Mouse (Mus musculus) T-cell, adult 2 months (primary cell): ENCODE measurements around the gene Chadl.
"Not testable (repeated sequence)": the region's sequence is repeated elsewhere in the genome, so short reads cannot be mapped to it uniquely, and the experiment has no call there.

Experiments
- DNase-seq: peaks from one replicate; pipeline ENCODE4 v3.0.0; 2022; ENCODE audit warnings: low spot score

The Chadl gene

DNA sequence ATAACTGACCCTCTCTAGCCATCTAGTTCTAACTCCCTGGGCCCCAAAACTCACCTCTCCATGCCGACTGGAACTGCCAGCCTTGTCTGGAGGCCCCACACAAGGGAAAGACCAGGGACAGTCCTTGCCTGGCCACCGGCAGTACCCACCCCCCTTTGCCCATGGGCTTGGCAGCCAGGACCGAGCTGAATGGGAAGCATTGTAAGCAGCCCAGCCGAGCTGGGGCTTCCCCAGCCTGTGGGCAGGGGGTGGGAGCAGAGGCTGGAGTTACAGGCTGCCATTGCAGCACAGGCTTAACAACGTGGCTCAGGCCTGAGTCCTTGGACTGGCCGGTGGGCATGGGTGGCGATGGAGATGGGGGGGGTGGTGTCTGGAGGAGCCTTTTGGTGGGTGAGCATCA is at the start of gene Chadl:
TSS of gene Chadl (minus strand) at position 113 of the 400 bp plus-strand sequence.
- DNase-seq, result no peak

DNA sequence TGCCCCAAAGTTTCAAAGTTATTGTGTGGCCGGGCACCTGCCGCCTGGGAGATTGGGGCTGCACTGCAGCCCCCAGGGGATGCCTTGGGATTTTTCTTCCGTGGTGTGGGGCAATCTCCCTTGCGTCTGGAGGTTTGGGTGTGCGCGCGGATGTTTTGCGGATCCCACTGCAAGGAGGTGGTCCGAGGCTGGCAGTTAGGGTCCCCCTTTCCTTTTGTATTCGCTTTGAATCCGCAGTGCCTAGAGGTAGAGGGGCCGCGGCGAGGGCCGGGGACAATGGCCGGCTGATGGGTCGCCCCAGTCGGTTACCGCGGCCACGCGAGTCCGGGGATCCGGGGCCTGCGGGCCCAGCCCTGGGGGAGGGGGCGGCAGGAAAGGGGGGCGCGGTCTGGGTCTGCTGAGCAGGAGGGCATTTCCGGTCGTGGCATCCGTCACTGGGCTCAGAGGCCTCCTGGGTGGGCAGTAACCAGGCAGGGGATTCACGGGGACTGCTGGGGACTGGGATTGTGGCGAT is 48.6 kb upstream of the Chadl start:
- DNase-seq, result peak; percentile 63

DNA sequence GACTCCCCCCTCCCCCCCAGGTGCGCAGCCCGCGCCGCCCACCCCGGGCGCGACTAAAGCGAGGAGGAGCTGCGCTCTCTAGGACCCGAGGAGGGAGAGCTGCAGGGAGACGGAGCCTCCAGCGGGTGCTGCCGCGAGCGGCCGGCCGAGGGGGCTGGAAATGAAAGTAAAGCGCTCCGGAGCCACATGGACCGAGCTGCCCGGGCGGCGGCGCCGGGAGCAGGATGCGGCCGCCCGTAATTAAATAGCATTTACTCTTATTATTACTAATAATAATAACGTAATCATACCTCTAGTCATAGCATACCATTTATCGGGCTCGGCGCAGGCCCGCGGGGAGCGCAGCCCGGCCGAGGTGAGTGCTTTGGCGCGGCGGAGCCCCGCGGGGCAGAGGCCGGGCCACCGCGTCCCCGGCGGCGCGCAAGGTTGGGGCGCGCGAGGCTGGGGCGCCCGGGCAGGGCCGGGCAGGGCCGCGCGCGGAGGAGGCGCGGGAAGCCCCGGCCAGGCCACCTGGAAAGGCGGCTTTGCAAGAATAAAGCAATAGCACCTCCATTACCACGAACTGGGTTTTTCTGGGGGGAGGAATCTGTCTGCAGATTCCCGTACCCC is 48.0 kb upstream of the Chadl start, which contains the start of the genes Zc3h7b and Rangap1:
TSS of gene Zc3h7b (plus strand) at position 66 of the 609 bp plus-strand sequence.
TSS of gene Rangap1 (minus strand) at position 539 of the 609 bp plus-strand sequence.
- DNase-seq, result peak; percentile 49

DNA sequence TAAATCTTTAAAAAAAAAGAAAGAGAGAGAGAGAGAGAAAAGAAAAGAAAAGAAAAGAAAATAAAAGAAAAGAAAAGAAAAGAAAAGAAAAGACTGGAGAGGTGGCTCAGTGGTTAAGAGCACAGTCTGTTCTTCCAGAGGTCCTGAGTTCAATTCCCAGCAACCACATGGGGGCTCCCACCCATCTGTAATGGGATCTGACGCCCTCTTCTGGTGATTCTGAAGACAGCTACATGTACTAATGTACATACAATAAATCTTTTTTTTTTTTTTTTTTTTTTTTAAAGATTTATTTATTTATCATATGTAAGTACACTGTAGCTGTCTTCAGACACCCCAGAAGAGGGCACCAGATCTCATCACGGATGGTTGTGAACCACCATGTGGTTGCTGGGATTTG is 45.3 kb upstream of the Chadl start:
- DNase-seq, result not testable (repeated sequence)

DNA sequence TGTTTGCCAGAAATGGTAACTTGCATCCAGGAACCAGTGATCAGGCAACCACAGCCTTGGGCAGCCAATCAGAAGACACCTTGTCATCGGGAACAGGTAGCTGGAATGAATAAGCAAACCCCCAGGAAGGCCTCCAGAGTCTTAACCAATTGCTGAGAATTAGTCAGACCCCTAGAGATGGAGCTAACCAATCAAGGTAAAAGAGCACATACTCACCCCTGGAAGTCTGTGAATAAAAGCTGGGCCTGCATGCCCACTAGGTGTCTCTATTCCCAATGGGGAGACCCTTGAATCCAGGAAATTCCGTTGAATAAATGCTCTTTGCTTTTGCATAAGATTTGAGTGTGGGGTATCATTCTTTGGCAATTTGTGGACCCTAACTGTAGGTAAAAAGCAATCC is 42.8 kb upstream of the Chadl start:
- DNase-seq, result no peak

DNA sequence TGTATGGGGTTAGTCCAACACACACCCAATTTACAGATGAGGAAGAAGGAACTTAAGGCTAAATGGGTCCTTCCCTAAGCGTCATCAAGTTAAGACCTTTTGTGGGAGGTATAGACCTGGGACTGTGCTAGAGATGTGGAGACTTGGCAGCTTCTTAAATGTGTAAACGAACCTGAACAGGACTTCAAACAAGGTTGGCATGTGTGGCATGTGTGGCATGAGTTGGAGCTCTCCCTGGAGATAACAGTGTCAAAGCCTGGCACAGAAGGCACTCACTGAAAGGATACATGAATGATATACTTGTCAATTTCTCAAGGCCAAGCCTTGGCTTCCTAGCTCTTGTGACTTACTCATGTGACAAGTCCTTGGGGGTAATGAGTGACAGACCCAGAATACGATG is 42.2 kb upstream of the Chadl start:
- DNase-seq, result no peak

- DNase-seq, result no peak
Measured at GRCm38 (mm10) chr15:81735075-81735474, 38.0 kb upstream of the Chadl start.

- DNase-seq, result peak; percentile 99
Measured at GRCm38 (mm10) chr15:81729792-81730635, 32.9 kb upstream of the Chadl start.

- peak; percentile 26 for DNase-seq
Measured at GRCm38 (mm10) chr15:81729241-81729791, 32.2 kb upstream of the Chadl start.

DNA sequence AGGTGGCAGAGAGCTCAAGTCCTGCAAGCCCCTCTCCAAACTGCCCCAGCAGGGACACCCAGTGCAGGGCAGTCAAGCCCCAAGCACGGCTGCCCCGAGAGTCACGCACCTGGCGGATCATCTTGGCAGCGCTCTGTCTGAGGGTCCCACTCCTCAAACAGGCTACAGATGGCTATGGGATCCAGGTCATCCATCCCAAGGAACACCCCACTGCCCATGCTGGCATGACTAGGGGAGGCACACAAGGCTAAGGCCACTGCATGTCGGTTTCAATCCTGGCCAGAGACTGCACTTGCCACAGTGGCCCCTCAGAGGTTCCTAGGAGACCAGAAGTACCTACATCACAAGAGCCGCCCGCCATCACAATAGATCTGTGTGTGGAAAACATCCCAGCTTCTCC is 28.9 kb upstream of the Chadl start:
- no peak for DNase-seq

DNA sequence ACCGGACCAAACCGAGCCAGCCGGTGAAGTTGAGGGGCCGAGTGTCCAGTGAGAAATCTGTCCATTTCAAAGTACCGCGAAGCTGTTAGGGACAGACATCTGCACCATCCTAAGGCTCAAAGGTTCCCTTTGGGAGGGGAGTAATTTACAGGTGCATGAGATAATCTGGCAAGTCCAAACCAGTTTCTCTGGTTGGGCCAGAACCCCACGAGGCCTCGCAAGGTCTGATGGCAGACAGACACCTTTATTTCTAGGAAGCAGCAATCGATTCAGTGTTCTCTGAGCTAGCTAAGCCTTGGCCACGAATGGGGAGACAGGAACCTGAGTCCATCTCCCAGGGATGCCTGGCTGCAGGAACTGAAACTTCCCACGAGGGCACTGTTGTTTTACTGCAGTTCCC is 26.6 kb upstream of the Chadl start:
- no peak for DNase-seq

GRCm38 (mm10) chr15:81722361-81722760 is 25.3 kb upstream of the Chadl start:
- no peak for DNase-seq

DNA sequence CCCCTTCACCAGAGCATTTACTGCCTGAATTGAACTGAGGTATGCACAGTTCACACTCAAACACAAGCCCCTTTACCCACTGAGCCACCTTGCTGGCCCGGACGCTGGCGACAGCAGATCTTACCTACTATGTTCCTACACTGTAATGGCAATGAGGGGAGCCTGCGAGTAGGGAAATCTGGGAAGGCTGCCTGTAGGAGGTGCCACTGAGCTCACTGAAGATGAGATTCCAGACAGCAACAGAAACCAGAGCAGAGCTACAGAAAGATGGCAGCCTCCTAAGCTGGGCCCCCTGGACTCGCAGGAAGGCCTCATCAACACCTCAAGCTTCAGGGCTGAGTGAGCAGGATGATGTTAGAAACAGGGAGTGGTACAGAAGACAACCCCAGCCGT is 22.0 kb upstream of the Chadl start:
- no peak for DNase-seq

DNA sequence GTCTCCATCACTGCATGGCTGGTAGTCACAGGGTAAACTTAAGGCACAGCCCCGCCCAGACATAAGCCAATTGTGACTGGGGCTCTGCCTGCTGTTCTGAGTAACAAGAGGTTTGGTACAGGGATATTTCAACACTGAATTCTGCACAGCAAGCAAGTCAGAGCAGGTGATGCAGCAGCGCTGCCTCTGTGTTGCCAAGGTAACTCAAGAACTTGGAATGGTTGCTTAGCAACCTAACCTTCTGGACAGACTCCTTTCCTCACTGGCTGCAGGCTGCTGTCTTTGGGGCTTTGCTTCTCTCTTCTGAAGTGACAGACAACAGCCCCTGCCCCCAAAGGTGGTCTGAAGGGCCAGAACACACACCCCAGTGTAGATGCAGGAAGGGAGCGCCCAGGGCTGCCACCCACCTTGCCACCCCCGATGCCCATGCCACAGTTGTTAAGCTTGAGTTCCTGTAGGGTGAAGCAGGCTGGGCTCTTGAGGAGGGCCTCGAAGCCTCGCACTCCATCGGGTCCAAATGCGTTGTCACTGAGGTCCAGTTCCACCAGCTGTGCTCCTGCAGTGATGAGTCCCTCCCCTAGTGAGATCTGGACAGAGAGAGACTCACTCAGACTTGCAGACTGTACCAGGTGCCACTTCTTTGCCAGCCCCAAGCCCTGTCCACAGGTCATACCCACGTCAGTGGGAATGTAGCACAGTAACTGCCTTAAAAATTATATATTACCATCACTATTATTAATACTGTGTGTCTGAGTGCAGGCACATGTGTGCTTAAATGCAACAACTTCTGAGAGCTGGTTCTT is 21.4 kb upstream of the Chadl start:
- no peak for DNase-seq

DNA sequence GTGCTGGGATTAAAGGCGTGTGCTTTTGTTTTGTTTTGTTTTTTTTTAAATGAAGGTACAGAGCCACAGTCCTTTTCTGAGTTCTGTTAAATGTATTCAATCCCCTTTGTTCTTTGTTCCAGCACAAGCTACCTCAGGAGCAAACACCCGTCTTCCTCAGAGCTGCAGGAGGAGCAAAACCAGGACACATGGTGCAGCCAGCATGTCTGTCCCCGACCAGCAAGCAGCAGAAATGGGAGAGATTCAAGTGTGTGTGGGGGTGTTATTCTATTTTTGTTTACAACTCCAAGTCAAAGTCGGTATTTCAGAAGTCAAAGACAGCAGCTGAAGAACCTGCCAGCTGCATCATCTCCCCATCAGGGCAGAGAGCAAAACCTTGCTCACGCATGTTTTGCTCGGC is 16.7 kb upstream of the Chadl start:
- no peak for DNase-seq

DNA sequence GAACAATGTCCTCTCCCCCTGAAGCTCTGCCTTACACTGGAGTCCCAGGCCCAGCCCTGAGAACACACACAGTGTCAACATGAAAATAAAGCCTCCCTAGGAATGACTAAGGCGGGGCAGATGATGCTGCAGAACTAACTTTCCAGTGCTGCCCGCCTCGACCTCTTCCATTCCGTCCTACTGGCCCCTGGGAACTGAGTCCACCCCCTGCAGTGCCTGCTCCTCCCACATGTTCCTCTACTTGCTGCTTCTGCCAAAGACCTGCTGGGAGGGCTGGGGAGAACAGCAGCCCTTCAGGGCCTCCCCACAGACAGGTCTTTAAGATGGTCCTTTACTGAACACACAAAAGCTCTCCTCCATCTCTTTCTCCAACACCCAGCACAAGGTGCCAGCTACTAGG is 13.7 kb upstream of the Chadl start:
- DNase-seq, result no peak

GRCm38 (mm10) chr15:81709686-81710085 is 12.6 kb upstream of the Chadl start:
- no peak for DNase-seq

- DNase-seq, result no peak
Measured at GRCm38 (mm10) chr15:81708991-81709390, 11.9 kb upstream of the Chadl start.

GRCm38 (mm10) chr15:81703094-81703489 is 6.0 kb upstream of the Chadl start:
- no peak for DNase-seq

DNA sequence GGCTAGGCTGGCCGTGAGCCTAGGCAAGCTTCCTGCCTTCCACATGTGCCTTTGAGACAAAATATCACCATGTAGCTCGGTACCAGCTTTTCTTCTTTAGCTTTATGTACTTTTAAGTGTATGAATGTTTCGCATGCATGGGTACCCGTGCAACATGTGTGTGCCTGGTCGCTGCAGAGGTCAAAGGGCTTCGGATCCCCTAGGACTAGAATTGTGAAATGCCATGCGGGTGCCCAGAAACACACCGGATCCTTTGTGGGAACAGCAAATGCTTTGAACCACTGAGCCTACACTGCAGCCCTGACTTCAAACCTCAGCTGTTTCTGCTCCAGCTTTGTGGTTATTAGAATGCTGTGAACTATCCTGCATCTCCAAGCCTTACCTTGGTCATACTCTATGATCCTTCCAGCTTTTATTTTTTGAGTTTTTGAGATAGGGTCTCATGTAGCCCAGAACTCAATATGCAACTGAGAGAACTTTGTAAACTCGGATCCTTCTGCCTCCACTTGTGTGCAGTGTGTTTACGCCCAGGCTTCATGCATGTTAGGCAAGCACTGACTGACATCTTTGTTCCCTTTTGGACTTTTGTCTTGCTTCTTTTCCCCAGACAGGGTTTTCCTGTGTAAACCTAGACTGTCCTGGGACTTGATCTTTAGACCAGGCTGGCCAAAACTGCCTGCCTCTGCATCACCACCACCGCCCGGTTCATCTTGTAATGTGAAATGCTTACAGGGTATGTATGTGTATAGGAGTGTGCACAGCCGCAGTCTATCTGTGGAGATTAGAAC is 5.4 kb upstream of the Chadl start:
- no peak for DNase-seq

DNA sequence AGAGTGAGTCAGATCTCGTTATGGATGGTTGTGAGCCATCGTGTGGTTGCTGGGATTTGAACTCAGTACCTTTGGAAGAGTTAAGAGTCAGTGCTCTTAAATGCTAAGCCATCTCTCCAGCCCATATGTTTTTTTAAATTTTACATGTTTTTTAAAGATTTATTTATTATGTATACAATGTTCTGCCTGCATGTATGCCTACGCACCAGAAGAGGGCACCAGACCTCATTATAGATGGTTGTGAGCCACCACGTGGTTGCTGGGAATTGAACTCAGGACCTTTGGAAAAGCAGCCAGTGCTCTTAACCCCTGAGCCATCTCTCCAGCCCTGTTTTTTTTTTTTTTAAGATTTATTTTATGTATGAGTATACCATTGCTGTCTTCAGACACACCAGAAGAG is 4.3 kb upstream of the Chadl start:
- DNase-seq, result not testable (repeated sequence)
